Mouse (Mus musculus) megakaryocyte, adult 5-6 weeks (primary cell): ENCODE results near the gene Gm21863. TPM values are rescaled to one million over a fixed set of nuclear protein-coding genes. Genes with fewer than 3 reads are reported as not detected.
"Not testable (repeated sequence)": the region's sequence is repeated elsewhere in the genome, so short reads cannot be mapped to it uniquely, and the experiment has no call there.

Source experiments
- ATAC-seq: 2 replicates; pipeline ENCODE4 v1.8.0; 2016; ENCODE audit warnings: mild to moderate bottlenecking, inconsistent platforms; ENCODE audit not compliant: poor library complexity, severe bottlenecking
- total RNA-seq, 2 experiments: library from RNA; stranded (forward) in 1 of 2; stranded (reverse) in 1 of 2; fragments of 153-499, 151-499 nt in 1 of 2; fragments of 221-1000, 200-1000 nt in 1 of 2; gene quantifications; 2 replicates each; pipeline versions ENCODE4 v1.2.3 to v1.2.4; 2015 to 2017

Gm21863 gene
- total RNA-seq (2015) (not detected in 2 replicates), total RNA-seq (2017) (not detected in 2 replicates)

GRCm38 (mm10) chr12:19953869-19954555, at the start of gene Gm21863:
Gene Gm21863, plus strand, starts transcription at chr12:19954505.
- ATAC-seq, result peak; percentile 100

- ATAC-seq, result not testable (repeated sequence)
Observed at GRCm38 (mm10) chr12:19928049-19928448, 26.3 kb upstream of the Gm21863 start.
